Mouse (Mus musculus): ENCODE results near the gene Mmel1. TPM values are rescaled to one million over a fixed set of nuclear protein-coding genes. Genes with fewer than 3 reads are reported as not detected.

Mmel1 gene
- polyA plus RNA-seq (2012), result 0.05 and 0.10 TPM in 2 replicates

- no peak for TF ChIP-seq GATA1 (IDR thresholded peaks at IDR 0.05; ENCODE audit: low read length)
These were observed at the start of gene Mmel1 for GRCm38 (mm10) chr4:154869440-154869839. Gene Mmel1 (plus strand): TSS chr4:154869585.

DNA sequence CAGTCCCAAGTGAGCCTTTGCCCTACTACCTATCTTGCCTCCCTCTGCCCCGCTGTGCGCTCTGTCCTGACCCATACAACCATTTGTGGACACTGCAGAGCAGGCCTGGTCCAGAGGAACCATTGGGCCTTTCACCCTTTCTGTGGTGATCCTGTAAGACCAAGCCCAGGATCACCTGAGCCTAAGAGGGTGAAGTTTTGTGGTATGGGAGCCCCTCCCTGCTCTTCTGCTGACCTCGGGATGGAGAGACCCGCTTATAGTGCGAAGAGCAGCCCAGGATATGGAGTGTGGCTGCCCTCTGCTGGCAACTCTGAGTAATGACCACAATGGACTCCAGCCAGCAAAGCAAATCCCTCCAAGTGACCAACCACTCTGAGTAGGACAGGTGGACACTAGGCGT lies 43.7 kb upstream of the Mmel1 start:
- TF ChIP-seq GATA1 (IDR thresholded peaks at IDR 0.05; ENCODE audit: low read length), result no peak

DNA sequence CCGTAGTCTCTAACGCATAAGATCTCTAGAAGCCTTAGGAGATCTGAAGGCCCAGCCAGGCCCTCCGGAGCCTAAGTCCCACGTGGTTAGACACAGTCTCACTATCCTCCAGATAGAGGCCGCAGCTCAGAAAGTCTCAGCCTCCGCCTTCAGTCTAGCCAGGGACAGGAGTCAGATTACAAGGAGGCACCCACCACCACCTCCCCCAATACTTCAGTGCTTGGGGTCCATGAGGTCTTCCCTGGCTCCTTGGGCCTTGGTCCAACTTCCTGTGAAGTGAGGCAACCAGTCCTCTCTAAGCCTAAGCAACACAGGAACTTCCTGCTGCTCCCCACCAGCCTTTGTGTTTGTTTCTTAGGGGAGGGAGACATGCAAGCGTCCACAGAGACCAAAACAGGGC lies 43.2 kb upstream of the Mmel1 start:
- TF ChIP-seq GATA1 (IDR thresholded peaks at IDR 0.05; ENCODE audit: low read length), result no peak

DNA sequence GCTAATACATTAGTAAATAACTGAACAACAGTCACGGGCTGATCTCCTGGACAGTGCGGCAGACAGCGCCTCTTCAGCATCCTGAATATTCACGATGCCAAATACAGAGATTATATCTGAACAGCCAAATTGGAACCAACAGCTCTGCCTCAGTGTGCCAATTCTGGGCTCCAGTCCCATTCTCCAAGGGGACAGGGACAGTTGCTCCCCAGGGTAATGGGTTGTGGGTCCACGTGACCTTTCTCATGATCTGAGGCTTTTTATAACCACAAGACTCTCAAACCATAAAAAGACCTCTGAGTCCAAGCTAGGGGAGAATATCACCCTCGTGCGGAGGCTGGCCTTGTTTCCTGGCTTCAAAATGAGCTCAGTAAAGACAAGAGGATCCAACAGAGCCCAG lies 42.2 kb upstream of the Mmel1 start:
- TF ChIP-seq GATA1 (IDR thresholded peaks at IDR 0.05; ENCODE audit: low read length), result no peak

GRCm38 (mm10) chr4:154827861-154828610 lies 41.3 kb upstream of the Mmel1 start:
- no peak for TF ChIP-seq GATA1 (IDR thresholded peaks at IDR 0.05; ENCODE audit: low read length)

DNA sequence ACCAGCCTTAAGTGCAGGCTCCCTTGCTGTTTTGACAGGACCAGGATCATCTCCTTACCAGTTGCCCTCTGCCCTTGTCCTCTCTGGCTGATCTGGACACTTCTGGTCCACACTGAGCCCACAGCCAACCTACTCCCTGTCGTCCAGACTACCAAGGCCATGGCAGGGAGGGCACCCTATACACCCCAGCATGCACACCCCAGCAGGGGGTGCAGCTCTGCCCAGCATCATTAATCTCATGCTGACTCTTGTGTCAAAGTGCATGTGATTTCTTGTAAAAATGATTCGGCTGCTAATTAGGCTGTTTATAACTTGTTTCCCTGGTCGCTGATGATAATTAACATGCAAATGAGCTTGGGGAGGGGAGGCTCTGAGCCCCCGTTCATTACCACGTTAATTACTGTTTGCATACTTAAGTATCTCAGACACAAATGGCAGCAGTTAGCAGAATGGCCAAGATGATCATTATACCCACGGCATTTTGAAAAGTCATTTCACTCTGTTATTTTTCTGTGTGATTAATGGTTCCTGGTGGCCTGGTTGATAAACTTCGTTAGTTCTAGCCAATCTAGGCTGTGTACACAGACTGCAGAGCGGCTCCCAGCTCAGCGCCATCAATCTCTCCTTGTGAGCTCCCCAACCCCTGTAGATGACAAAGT lies 37.3 kb upstream of the Mmel1 start:
- TF ChIP-seq GATA1 (IDR thresholded peaks at IDR 0.05; ENCODE audit: low read length), result no peak

GRCm38 (mm10) chr4:154836183-154836915 lies 33.0 kb upstream of the Mmel1 start:
- TF ChIP-seq GATA1 (IDR thresholded peaks at IDR 0.05; ENCODE audit: low read length), result no peak

- TF ChIP-seq GATA1 (IDR thresholded peaks at IDR 0.05; ENCODE audit: low read length), result no peak
These were observed 32.2 kb upstream of the Mmel1 start, which contains the start of gene Ttc34 for GRCm38 (mm10) chr4:154837170-154837569. Gene Ttc34 (plus strand): TSS chr4:154837459.

DNA sequence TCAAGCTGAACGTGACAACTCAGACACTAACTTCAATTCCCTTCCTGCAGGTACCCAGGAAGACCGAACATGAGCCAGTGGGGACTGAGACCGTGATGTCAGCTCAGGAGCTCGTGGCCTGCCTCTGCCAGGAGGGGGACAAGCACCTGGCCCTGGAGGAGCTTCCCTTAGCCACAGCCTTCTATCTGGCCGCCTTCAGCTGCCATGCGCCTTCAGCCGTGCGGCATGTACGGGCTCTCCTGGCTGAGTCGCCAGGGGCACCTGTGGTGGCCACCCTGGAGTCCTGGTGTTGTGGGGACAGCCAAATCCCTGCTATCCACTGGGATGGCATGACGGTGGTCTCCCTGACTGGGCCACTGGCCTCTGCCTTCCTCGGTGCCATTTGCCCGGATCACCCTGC lies 30.6 kb upstream of the Mmel1 start:
- TF ChIP-seq GATA1 (IDR thresholded peaks at IDR 0.05; ENCODE audit: low read length), result no peak

DNA sequence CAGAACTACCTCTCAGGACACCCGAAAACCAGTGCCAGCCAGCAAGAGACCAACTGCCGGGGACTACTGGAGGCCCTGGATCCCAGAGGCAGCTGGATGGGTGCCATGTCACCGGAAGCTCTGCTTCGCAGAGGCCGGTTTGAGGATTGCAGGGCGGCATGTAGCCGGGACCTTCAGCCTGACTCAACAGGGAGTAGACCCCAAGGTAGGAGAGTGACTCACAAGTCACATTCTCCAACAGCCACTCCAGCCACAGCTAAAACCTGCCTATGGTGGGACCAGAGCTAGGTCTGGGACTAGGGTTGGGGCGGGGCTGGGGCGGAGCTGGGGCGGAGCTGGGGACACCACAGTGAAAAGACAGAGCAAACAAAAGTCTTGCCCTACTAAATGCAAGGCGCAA lies 30.0 kb upstream of the Mmel1 start:
- TF ChIP-seq GATA1 (IDR thresholded peaks at IDR 0.05; ENCODE audit: low read length), result no peak

- TF ChIP-seq GATA1 (IDR thresholded peaks at IDR 0.05; ENCODE audit: low read length), result no peak
These were observed 16.7 kb upstream of the Mmel1 start for GRCm38 (mm10) chr4:154852696-154853095.

DNA sequence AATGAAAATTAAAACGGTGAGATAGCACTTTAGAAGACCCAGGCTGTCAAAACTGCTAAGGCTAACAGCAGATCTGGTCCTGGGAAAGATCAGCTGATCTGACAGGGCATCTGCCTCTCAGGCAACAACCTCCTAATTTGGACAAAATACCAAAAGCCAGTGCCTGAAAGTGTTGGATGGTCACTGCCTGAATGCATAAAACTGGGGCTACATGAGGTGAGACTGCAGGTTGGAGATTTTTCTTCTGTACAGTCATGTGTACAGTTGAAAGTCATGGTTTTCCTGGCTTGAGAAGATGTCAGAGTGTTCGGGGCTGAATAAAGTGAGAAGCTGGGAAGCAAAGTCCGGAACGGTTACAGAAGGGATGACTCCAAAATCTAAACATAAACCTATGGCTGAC lies 15.5 kb upstream of the Mmel1 start:
- TF ChIP-seq GATA1 (IDR thresholded peaks at IDR 0.05; ENCODE audit: low read length), result no peak

DNA sequence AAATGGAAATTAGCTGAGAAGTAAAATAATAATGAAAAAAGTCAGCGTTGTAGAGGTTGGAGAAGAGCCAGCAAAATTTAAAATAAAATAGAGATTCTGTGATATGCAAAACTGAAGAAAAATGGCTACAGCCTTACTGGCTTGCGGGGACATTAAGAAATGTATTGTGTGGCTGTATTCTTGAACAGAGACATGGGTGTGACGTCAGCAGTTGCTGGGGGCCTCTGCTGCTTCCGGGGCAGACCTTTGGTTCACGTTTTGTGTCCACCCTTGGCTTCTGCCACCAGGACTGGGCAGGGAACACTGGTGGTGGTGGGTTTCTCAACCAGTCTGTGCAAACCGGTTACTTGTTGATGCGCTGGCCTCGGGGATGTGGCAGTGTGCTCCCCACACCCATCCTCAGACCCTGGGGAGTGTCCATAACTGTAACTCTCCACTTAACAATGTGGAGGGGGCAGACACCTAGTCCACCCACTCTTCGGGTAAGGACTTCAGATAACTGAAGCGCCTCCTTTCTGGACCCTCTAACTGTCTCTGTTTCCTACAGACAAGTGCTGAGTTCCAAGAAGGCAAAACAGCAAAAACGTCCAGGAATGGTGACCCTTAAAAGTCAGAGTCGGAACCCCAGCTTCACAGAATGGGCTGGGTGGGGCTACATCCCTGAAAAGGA lies 14.6 kb upstream of the Mmel1 start:
- no peak for TF ChIP-seq GATA1 (IDR thresholded peaks at IDR 0.05; ENCODE audit: low read length)

DNA sequence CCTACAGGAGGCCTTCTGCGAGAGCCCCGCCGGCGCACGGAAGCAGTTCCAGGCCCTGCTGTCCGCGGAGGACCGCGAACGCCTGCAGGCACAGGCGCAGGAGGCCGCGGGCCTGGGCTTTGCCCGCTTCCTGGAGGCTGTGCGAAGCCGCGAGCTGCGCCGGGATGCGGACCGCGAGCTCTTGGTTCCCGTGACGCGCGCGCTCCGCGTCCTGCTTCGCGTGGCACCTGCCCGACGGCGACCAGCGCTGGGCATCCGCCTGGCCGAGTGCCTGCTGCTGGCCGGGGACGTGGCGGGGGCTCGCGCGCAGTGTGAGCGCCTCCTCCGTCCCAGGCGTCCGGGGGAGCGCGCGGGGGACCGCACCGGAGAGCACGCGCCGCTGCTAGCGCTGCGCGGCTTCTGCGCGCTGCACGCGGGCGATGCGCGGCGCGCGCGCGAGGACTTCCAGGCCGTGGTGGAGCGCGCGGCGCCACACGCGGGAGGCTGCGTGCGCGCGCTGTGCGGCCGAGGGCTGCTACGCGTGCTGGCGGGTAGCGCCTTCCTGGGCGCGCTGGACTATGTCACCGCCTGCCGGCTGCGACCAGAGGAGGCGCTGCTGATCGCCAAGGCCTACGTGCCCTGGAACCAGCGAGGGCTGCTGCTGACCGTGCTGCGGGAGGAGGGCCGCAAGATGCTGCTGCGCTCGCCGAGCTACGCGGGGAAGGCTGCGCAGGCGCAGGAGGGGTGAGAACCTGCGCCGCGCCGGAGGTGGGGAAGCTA lies 13.5 kb upstream of the Mmel1 start:
- TF ChIP-seq GATA1 (IDR thresholded peaks at IDR 0.05; ENCODE audit: low read length), result no peak

- no peak for TF ChIP-seq GATA1 (IDR thresholded peaks at IDR 0.05; ENCODE audit: low read length)
These were observed 12.9 kb upstream of the Mmel1 start for GRCm38 (mm10) chr4:154856480-154856837.
